Mouse (Mus musculus) midbrain, embryonic 16.5 days (tissue): Measurements from ENCODE around the gene Ep300. TPM values are rescaled to one million over a fixed set of nuclear protein-coding genes. Genes with fewer than 3 reads are reported as not detected.
"Not testable (repeated sequence)": the region's sequence is repeated elsewhere in the genome, so short reads cannot be mapped to it uniquely, and the experiment has no call there.

Experiments
- ATAC-seq: fragments of 200-750 bp; cut with Nextera tagmentation; 2 replicates; pipeline ENCODE4 v1.8.0; 2017; ENCODE audit warnings: moderate TSS enrichment
- H3K27ac ChIP-seq: fragments of 300-500 bp; sonication (generic); 2 replicates; pipeline ENCODE4 v1.5.1; 2014; ENCODE audit warnings: mild to moderate bottlenecking, low read length, mixed read lengths
- H3K27me3 ChIP-seq: fragments of 300-500 bp; sonication (generic); 2 replicates; pipeline ENCODE4 v1.6.1; 2014; ENCODE audit warnings: low read depth, low read length, mixed read lengths; ENCODE audit not compliant: control insufficient read depth, insufficient read depth
- H3K36me3 ChIP-seq: fragments of 300-500 bp; sonication (generic); 2 replicates; pipeline ENCODE4 v1.6.1; 2014; ENCODE audit warnings: mild to moderate bottlenecking, low read length, moderate library complexity, mixed read lengths; ENCODE audit not compliant: control insufficient read depth, insufficient read depth
- H3K4me1 ChIP-seq: fragments of 300-500 bp; sonication (generic); 2 replicates; pipeline ENCODE4 v1.6.1; 2014; ENCODE audit warnings: mild to moderate bottlenecking, low read length, mixed read lengths; ENCODE audit not compliant: control insufficient read depth, insufficient read depth
- H3K4me2 ChIP-seq: fragments of 300-500 bp; sonication (generic); 2 replicates; pipeline ENCODE4 v1.6.1; 2014; ENCODE audit warnings: mild to moderate bottlenecking, low read length, mixed read lengths
- H3K4me3 ChIP-seq: fragments of 300-500 bp; sonication (generic); 2 replicates; pipeline ENCODE4 v1.5.1; 2014; ENCODE audit warnings: low read depth, mild to moderate bottlenecking, low read length, moderate library complexity, mixed read lengths
- H3K9ac ChIP-seq: fragments of 300-500 bp; sonication (generic); 2 replicates; pipeline ENCODE4 v1.6.1; 2014; ENCODE audit warnings: low read depth, low read length, mixed read lengths
- H3K9me3 ChIP-seq: fragments of 300-500 bp; sonication (generic); replicated peaks from 2 replicates; pipeline ENCODE4 v1.6.1; 2014; ENCODE audit warnings: mild to moderate bottlenecking, low read length, mixed read lengths; ENCODE audit not compliant: control insufficient read depth, poor library complexity, severe bottlenecking
- WGBS: fragments of 180-500 bp; shearing (Covaris S2); extraction: QIAGEN DNeasy Blood & Tissue Kit; methylation state at CpG from one replicate; pipeline ENCODE4 v1.1.7; 2014; 5-methylcytosine and 5-hydroxymethylcytosine counted together
- polyA plus RNA-seq: library from polyadenylated mRNA; unstranded; fragments of >200 nt; fragmentation: Nextera tagmentation; extraction: Ambion mirVana; gene quantifications from 2 replicates; pipeline ENCODE4 v1.2.1, GENCODE M21; 2015

Gene Ep300
- polyA plus RNA-seq, 1 experiment from 2014 or later, result 18.9 TPM

DNA sequence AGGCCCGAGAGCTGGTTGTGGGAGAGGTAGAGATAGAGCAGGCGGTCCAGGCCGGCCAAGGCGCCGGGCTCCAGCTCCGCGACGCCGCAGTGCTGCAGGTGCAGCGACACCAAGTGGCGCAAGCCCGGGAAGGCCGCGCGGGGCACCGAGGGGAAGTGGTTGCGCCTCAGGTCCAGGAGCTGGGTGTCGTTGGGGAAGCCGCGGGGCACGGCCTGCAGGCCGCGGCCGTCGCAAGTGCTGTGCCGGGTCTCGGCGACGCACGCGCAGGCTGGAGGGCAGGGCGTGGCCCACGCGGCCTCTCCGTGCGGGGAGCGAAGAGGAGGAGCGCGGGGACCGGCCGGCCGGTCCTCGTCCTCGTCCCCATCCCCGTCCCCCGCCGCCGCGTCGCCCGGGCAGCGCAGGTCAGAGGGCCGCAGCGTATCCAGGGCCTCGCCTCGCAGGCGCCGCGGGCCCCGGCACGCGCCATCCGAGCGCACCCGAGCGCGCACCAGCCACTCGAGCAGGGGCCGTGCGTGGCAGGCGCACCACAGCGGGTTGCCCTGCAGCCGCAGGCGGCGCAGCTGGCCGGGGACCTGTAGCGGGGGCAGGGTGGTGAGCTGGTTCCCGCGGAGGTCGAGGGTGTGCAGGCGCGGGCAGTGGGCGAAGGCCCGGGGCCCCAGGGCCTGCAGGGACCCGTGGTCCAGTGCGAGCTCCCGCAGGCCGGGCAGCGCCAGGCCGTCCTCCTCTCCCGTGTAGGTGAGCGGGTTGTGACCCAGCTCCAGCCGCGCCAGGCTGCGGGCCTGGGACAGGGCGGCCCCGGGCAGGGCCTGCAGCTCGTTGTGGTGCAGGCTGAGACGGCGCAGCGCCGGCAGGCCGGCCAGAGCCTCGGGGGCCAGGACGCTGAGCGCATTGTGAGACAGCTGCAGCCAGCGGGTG, 109.1 kb downstream of the Ep300 start:
- H3K4me1 ChIP-seq, result peaks cover 13% of the 10 kb centered on the region; the same call in 1 of the 2 replicates
- H3K9ac ChIP-seq, result peak overlapping the region; percentile 80
- under 1% methylated on average over 54 of the region's 107 CpGs for WGBS
- peak; percentile 83 for ATAC-seq
- H3K27ac ChIP-seq, result peak overlapping the region; percentile 75
- H3K4me2 ChIP-seq, result peak overlapping the region; percentile 89
- H3K4me3 ChIP-seq, result peak overlapping the region; percentile 66
- H3K36me3 ChIP-seq, result no peaks in the 10 kb centered on the region
- peaks cover 13% of the 10 kb centered on the region for H3K27me3 ChIP-seq
- no peaks in the 10 kb centered on the region for H3K9me3 ChIP-seq

DNA sequence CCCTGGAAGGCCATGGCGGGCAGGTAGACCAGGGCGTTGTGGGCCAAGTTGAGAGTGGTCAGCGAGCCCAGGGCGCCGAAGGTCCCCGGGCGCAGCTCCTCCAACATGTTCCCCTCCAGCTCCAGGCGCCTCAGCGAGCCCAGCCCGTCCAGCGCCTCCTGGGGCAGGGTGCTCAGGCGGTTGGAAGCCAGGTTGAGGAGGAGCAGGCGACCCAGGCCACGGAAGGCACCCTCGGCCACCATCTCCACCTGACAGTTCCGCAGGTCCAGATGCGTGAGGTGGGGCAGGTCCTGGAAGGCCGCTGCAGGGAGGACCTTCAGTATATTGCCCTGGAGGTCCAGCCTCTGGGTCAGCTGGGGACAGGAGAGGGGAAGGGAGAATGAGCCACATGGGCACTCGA, 109.7 kb downstream of the Ep300 start:
- WGBS, result 19% methylated on average over 19 of the region's 19 CpGs

DNA sequence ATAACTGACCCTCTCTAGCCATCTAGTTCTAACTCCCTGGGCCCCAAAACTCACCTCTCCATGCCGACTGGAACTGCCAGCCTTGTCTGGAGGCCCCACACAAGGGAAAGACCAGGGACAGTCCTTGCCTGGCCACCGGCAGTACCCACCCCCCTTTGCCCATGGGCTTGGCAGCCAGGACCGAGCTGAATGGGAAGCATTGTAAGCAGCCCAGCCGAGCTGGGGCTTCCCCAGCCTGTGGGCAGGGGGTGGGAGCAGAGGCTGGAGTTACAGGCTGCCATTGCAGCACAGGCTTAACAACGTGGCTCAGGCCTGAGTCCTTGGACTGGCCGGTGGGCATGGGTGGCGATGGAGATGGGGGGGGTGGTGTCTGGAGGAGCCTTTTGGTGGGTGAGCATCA, 112.0 kb downstream of the Ep300 start, which contains the start of gene Chadl:
Chadl (minus strand) TSS at position 113 of the 400 bp plus-strand sequence.
- Histone ChIP-seq H3K27me3 (peaks cover 8% of the 10 kb centered on the region), H3K27ac (no peak within 1 kb of the TSS), H3K4me1 (peaks cover 13% of the 10 kb centered on the region; the same call in 1 of the 2 replicates), H3K4me2 (no peak within 1 kb of the TSS), H3K9ac (no peak within 1 kb of the TSS), H3K4me3 (no peak within 1 kb of the TSS), H3K9me3 (no peaks in the 10 kb centered on the region), H3K36me3 (no peaks in the 10 kb centered on the region)
- 0 out of 2 replicates have a peak, but pooled peaks have one; percentile 18 for ATAC-seq
- 55% methylated on average over 7 of the region's 7 CpGs for whole genome bisulfite sequencing

More for the DNA sequence above, 109.7 kb downstream of the Ep300 start:
- peaks cover 13% of the 10 kb centered on the region for H3K27me3 ChIP-seq
- peak overlapping the region; percentile 75 for H3K27ac ChIP-seq
- H3K4me3 ChIP-seq, result peak overlapping the region; percentile 66
- ATAC-seq, result no peak
- peak overlapping the region; percentile 89 for H3K4me2 ChIP-seq
- peak overlapping the region; percentile 80 for H3K9ac ChIP-seq
- H3K9me3 ChIP-seq, result no peaks in the 10 kb centered on the region
- peaks cover 13% of the 10 kb centered on the region; the same call in 1 of the 2 replicates for H3K4me1 ChIP-seq
- H3K36me3 ChIP-seq, result no peaks in the 10 kb centered on the region

DNA sequence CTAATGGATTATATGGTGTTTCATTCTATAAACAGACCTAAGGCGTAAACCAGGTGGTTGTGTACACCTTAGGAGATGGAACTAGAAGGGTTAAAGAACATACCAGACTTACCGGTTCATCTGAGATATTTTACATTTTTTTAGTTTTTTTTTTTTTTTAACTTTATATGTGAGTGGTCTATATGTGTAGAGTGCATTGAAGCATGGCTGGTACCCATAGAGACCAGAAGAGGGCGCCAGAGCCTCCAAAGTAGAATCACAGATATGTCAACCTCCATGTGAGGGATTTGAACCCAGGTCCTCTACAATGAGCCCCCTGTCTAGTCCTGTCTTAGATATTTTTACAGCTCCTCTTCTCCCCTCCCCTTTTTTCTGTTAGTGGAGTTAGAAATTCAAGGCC, 112.7 kb downstream of the Ep300 start:
- 55% methylated on average over 3 of the region's 3 CpGs for WGBS
- H3K36me3 ChIP-seq, result no peaks in the 10 kb centered on the region
- H3K4me2 ChIP-seq, result no peak overlapping the region
- no peak overlapping the region for H3K27ac ChIP-seq
- peaks cover 2% of the 10 kb centered on the region for H3K27me3 ChIP-seq
- H3K4me3 ChIP-seq, result no peak overlapping the region
- no peaks in the 10 kb centered on the region for H3K9me3 ChIP-seq
- no peak overlapping the region for H3K9ac ChIP-seq
- H3K4me1 ChIP-seq, result peaks cover 10% of the 10 kb centered on the region; the same call in 1 of the 2 replicates
- ATAC-seq, result no peak

DNA sequence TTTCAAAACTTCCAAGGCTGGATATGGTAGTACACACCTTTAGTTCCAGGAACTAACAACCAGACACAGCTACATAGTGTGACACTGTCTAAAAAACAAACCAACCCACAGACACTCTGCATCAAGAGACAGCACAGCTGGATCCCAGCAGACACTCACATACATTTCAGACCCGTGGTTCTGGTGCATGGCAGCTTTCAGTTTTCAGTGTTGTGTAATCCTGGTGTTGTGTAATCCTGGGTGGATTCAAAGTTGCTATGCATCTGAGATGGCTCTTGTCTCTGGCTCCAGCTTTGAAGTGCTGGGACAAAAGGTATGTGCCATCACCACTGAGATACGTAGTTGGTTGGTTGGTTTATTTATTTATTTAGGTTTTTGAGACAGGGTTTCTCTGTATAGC, 113.4 kb downstream of the Ep300 start:
- H3K27ac ChIP-seq, result no peak overlapping the region
- no peak overlapping the region for H3K4me3 ChIP-seq
- WGBS, result 74% methylated on average over 2 of the region's 2 CpGs
- no peaks in the 10 kb centered on the region; the same call in none of the 2 replicates for H3K27me3 ChIP-seq
- no peak overlapping the region for H3K4me2 ChIP-seq
- H3K9ac ChIP-seq, result no peak overlapping the region
- H3K9me3 ChIP-seq, result no peaks in the 10 kb centered on the region
- no peaks in the 10 kb centered on the region for H3K36me3 ChIP-seq
- no peak for ATAC-seq
- peaks cover 7% of the 10 kb centered on the region; the same call in 1 of the 2 replicates for H3K4me1 ChIP-seq

DNA sequence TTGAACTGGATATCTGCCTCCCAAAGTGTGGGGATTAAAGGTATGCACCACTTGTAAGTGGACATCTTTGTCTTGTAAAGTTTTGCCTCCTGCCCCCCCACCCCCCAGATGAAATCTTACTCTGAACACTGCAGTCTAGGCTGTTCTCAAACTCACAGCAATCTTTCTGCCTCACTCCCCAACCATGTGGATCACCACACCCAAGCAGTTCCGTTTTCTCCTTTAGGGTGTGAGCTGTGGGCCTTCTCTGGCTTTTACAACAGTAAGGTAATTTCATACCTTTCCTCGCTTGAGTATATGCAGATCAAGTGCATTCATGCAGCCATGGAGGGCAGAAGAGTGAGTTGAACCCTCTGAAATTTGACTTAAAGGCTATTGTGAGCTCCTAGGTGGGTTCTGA, 115.0 kb downstream of the Ep300 start:
- 72% methylated on average over 2 of the region's 2 CpGs for WGBS
- Histone ChIP-seq H3K36me3 (peaks cover 9% of the 10 kb centered on the region; the same call in 1 of the 2 replicates), H3K27me3 (no peaks in the 10 kb centered on the region; the same call in 1 of the 2 replicates), H3K27ac (no peak overlapping the region), H3K9me3 (no peaks in the 10 kb centered on the region), H3K9ac (no peak overlapping the region), H3K4me2 (no peak overlapping the region), H3K4me3 (no peak overlapping the region), H3K4me1 (no peaks in the 10 kb centered on the region)
- no peak for ATAC-seq

DNA sequence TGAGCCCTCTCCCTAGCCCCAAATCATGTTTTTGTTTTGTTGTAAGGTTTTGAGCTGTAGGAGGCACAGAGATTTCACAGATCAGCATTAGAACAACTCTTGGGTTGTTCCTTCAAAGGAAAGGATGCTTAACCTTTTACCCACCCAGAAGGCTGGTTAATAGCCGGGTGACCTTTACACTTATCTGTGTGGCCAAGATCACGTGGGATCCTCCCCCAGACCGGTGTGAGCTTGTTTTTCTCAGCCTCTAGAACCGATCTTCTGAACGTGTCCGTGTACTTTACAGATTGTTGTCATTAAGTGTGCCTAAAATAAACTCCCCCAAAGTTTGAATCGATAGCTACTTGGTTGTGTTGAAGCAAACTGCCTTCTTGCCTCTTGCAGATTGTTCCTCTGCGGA, 115.5 kb downstream of the Ep300 start:
- 85% methylated on average over 8 of the region's 8 CpGs for WGBS

DNA sequence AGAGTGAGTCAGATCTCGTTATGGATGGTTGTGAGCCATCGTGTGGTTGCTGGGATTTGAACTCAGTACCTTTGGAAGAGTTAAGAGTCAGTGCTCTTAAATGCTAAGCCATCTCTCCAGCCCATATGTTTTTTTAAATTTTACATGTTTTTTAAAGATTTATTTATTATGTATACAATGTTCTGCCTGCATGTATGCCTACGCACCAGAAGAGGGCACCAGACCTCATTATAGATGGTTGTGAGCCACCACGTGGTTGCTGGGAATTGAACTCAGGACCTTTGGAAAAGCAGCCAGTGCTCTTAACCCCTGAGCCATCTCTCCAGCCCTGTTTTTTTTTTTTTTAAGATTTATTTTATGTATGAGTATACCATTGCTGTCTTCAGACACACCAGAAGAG, 116.2 kb downstream of the Ep300 start:
- not testable (repeated sequence) for H3K4me1 ChIP-seq, H3K27ac ChIP-seq, H3K9ac ChIP-seq, ATAC-seq, H3K27me3 ChIP-seq, H3K4me2 ChIP-seq, H3K9me3 ChIP-seq, H3K4me3 ChIP-seq
- H3K36me3 ChIP-seq, result peaks cover 13% of the 10 kb centered on the region; the same call in 1 of the 2 replicates
- WGBS, result 81% methylated on average over 4 of the region's 4 CpGs

More for the DNA sequence above, 115.5 kb downstream of the Ep300 start:
- Histone ChIP-seq H3K4me1 (no peaks in the 10 kb centered on the region), H3K27me3 (no peaks in the 10 kb centered on the region; the same call in 1 of the 2 replicates), H3K27ac (no peak overlapping the region), H3K36me3 (peaks cover 13% of the 10 kb centered on the region; the same call in 1 of the 2 replicates), H3K9me3 (no peaks in the 10 kb centered on the region), H3K4me2 (no peak overlapping the region), H3K4me3 (no peak overlapping the region), H3K9ac (no peak overlapping the region)
- no peak for ATAC-seq
